Mouse (Mus musculus) cerebral cortex, adult 2 months (tissue): Measurements from ENCODE around the gene March9.

Experiments
- WGBS: fragments of 180-500 bp; shearing (Covaris S2); methylation state at CpG from one replicate; pipeline ENCODE4 v1.1.7; 2018; 5-methylcytosine and 5-hydroxymethylcytosine counted together

March9 gene

DNA sequence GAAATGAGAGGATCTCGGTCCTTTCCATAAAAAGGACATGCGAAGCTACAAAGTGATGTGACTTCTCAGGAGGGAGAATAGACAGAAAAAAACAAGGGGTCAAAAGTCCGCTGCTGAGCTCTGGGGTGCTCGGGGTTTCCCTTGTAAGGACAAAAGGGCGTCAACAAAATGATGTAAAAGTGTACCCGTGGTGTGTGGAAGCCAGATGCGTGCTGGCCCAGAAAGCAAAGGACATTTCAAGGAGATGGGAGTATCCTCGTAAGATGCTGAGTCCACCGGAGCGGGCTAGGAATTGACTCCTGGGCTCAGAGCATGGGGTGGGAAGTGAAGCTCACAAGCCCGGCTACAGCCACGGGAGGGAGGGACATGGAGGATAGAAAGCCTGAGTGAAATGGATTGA, 22.3 kb downstream of the March9 start:
- WGBS, result 81% methylated on average over 12 of the region's 12 CpGs

DNA sequence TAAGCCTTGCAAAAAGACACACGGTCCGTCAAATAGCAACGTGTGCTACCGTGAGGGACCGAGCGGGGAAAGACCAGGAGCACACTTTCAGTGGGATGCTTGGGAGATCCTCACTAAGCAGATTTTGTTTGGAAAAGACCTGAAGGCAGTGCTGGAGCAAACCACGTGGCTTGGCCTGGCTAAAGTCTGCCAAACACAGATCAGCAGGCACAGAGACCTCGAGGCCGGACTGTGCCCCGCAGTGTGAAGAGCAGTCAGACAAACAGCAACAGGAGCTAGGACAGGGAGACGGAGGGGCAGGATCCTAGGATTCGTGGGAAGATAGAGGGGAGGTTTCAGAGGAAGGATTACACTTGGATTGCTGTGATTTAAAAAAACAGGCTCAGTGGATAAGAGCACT, 23.7 kb downstream of the March9 start:
- WGBS, result 85% methylated on average over 12 of the region's 12 CpGs

DNA sequence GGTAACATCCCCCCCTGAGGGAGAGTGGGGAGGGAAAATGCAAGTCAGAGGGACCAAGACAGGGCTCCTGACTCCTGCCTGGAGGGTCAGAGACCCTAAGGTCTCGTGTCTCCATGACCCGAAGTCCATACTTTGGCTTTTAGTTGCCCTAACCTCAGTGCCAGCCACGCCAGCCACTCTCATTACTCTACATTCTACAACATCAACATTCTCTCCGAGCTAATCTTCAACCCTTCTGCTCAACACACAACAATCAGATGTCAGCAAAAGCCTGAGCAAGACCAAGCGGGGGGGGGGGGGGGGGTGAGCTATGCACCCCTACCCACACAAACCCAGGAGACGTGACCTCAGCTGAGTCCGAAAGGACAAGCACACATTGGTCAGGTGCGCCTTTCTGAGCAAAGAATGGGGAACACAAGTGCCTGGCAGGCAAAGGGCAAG, 26.7 kb downstream of the March9 start:
- WGBS, result 86% methylated on average over 8 of the region's 8 CpGs

DNA sequence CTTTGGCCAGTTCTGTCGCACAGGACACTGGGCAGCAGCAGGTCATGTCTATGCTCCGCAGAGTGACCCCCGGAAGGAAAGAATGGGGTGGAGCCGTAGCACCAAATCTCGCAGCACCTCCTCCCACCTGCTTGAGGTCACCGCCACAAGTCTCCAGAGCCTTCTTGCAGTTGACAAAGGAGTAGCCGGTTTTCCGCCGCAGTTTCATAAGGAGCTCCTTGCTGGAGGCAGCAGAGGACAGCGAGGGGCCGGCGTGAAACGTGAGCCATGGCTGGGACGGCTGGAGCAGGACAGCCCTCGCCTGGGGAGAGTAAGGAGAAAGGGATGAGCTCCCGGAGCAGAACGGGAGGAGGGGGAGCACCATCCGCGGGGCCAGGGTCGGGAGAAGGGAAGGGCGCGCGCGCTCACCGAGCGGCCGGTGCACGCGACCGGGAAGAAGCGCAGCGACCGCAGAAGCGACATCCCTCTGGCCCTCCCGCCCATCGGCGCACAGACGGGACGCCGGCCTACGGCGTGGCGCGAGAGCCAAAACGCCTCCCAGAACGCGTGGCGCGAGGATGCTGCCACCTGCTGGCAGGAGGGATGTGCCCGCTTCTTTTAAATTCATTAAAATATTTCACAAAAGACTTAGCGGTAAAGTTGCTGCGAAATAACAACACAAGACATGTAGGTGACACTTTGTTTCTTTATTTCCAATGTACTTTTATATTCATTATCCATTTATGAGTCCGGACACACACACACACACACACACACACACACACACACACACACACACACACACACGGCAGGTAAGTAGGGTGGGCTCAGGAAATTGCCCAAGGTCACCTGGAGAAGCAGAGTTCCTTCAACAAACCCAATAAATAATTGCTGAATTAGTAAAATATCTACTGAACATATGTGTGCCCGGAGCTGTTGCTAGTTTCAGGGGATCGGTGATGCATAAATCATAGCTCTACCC, 29.4 kb downstream of the March9 start, which contains the start of gene Tsfm:
Gene Tsfm, minus strand, starts transcription at position 505 of the 961 bp plus-strand sequence.
- WGBS, result 5% methylated on average over 56 of the region's 56 CpGs

DNA sequence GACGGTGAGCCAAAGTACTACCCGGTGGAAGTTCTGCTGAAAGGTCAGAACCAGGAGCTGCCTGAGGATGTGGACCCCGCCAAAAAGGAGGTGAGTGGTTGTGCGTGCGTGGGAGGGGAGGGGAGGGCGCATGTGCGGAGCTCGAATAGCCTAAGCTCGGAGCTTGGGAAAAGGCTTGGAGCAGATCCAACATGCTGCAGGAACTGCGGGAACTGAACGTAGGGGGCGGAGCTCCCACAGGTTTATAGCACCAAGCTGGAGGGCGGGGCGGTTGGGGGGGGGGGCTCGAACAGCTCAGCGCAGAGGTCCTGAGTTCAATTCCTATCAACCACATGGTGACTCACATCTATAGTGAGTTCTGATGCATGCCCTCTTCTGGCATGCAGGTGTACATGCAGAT, 41.6 kb downstream of the March9 start:
- 68% methylated on average over 16 of the region's 16 CpGs for WGBS

DNA sequence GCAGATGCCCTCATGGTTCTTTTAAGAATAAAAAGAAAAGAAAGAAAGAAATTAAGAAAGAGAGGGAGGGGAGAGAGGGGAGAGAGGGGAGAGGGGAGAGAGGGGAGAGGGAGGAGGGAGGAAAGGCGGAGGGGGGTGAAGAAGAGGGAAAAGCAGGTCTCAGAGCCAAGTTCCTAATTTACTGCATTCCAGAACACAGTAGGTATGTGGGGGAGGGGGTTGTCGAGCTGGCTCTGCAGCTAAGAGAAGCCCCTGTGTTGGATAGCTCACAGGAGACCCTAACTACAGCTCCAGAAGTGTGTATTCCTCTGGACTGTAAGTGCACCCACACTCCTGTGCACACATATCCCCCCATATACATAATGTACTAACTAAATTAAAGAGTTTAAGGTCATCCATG, 42.9 kb downstream of the March9 start:
- 36% methylated on average over 2 of the region's 2 CpGs for WGBS

DNA sequence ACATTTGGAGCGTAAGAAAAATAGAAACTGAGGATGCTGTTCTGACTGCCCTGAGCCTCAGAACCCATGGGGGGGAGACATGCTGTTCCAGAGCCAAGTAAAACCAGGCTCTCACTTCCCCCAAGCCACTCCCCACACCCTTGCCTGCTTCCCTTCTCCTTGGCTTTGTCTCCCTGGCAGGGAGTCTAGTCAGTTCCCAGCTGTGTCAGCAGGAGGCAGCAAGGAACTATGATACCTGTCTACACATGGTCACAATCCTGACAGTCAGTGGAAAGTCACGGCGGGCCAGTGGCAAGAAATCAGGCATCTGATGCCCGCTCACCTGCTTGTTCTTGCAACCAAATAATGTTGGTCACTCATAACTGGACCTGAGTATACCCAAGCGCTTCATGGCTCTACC, 43.5 kb downstream of the March9 start:
- WGBS, result 69% methylated on average over 5 of the region's 5 CpGs
